Mouse (Mus musculus) E14TG2a.4 (cell line): ENCODE data around the gene Rbm24.

ENCODE experiments used
- CTCF ChIP-seq: conservative IDR thresholded peaks from 2 replicates; pipeline ENCODE4 v1.5.1; 2014; ENCODE audit warnings: low read length
- NANOG ChIP-seq: IDR thresholded peaks from 2 replicates; pipeline ENCODE4 v1.6.1; 2014; ENCODE audit warnings: borderline replicate concordance, low read length, mixed read lengths
- POU5F1 ChIP-seq: IDR thresholded peaks from 2 replicates; pipeline ENCODE4 v1.6.1; 2014; ENCODE audit warnings: low read length, borderline replicate concordance

- TF ChIP-seq CTCF (no peak), NANOG (no peak), POU5F1 (no peak)
Measured at GRCm38 (mm10) chr13:46372884-46373283, 45.4 kb upstream of the Rbm24 start.
